Mouse (Mus musculus) CH12.LX (cell line): Measurements from ENCODE around the gene Slc29a4.

ENCODE experiments used
- CHD1 ChIP-seq: IDR thresholded peaks from 2 replicates; pipeline ENCODE4 v1.6.1; 2012; ENCODE audit warnings: low read depth, low read length, improper control_type of control experiment, inconsistent platforms
- CHD2 ChIP-seq: IDR thresholded peaks from 2 replicates; pipeline ENCODE4 v1.6.1; 2011; ENCODE audit warnings: low read length, improper control_type of control experiment
- CTCF ChIP-seq, 2 experiments: IDR thresholded peaks in 1 of 2; conservative IDR thresholded peaks in 1 of 2; 2 replicates each; pipeline ENCODE4 v1.5.1; 2011 to 2012; ENCODE audit warnings: low read depth in 2 of 2, low read length in 2 of 2, improper control_type of control experiment in 1 of 2, inconsistent platforms in 1 of 2, mild to moderate bottlenecking in 1 of 2, moderate library complexity in 1 of 2
- ELF1 ChIP-seq: IDR thresholded peaks from 2 replicates; pipeline ENCODE4 v1.6.1; 2014; ENCODE audit warnings: low read depth, mild to moderate bottlenecking, inconsistent platforms, low read length, improper control_type of control experiment
- ETS1 ChIP-seq: conservative IDR thresholded peaks from 2 replicates; pipeline ENCODE4 v1.6.1; 2012; ENCODE audit warnings: low read depth, mild to moderate bottlenecking, inconsistent platforms, low read length, improper control_type of control experiment, moderate library complexity
- HCFC1 ChIP-seq: IDR thresholded peaks from 2 replicates; pipeline ENCODE4 v1.6.1; 2012; ENCODE audit warnings: low read depth, mild to moderate bottlenecking, inconsistent platforms, low read length, improper control_type of control experiment
- MAFK ChIP-seq: IDR thresholded peaks from 2 replicates; pipeline ENCODE4 v1.6.1; 2011; ENCODE audit warnings: low read length, improper control_type of control experiment; ENCODE audit not compliant: insufficient replicate concordance
- MAX ChIP-seq: IDR thresholded peaks from 2 replicates; pipeline ENCODE4 v1.6.1; 2011; ENCODE audit warnings: low read length, improper control_type of control experiment
- MEF2A ChIP-seq: IDR thresholded peaks from 2 replicates; pipeline ENCODE4 v1.6.1; 2014; ENCODE audit warnings: low read depth, mild to moderate bottlenecking, inconsistent platforms, low read length, improper control_type of control experiment, borderline replicate concordance
- MXI1 ChIP-seq: IDR thresholded peaks from 2 replicates; pipeline ENCODE4 v1.6.1; 2011; ENCODE audit warnings: mild to moderate bottlenecking, low read depth, low read length, improper control_type of control experiment
- NRF1 ChIP-seq: IDR thresholded peaks from 2 replicates; pipeline ENCODE4 v1.6.1; 2014; ENCODE audit warnings: low read depth, mild to moderate bottlenecking, inconsistent platforms, low read length, improper control_type of control experiment, moderate library complexity
- POLR2A ChIP-seq: IDR thresholded peaks from 2 replicates; pipeline ENCODE4 v1.6.1; 2011; ENCODE audit warnings: low read depth, mild to moderate bottlenecking, improper control_type of control experiment, low read length
- ZNF384 ChIP-seq: IDR thresholded peaks from 2 replicates; pipeline ENCODE4 v1.6.1; 2012; ENCODE audit warnings: low read depth, low read length, improper control_type of control experiment, inconsistent platforms

GRCm38 (mm10) chr5:142690343-142690742 is 2.0 kb upstream of the Slc29a4 start:
- TF ChIP-seq CHD2 (no peak), HCFC1 (no peak), CTCF (conservative IDR thresholded peaks at IDR 0.05 in 1 of 2, IDR thresholded peaks at IDR 0.05 in 1 of 2; ENCODE audit: low read depth in 2 of 2, low read length in 2 of 2) (no peak), ETS1 (no peak), POLR2A (no peak), ZNF384 (no peak), ELF1 (no peak), NRF1 (no peak), MAFK (no peak), MAX (no peak), MEF2A (no peak), CHD1 (no peak), MXI1 (no peak)
